Mouse (Mus musculus) CH12.LX (cell line): Measurements from ENCODE around the gene Tnc.

Experiments used
- CTCF ChIP-seq, 2 experiments: IDR thresholded peaks in 1 of 2; conservative IDR thresholded peaks in 1 of 2; 2 replicates each; pipeline ENCODE4 v1.5.1; 2011 to 2012; ENCODE audit warnings: low read depth in 2 of 2, low read length in 2 of 2, improper control_type of control experiment in 1 of 2, inconsistent platforms in 1 of 2, mild to moderate bottlenecking in 1 of 2, moderate library complexity in 1 of 2
- ELF1 ChIP-seq: IDR thresholded peaks from 2 replicates; pipeline ENCODE4 v1.6.1; 2014; ENCODE audit warnings: low read depth, mild to moderate bottlenecking, inconsistent platforms, low read length, improper control_type of control experiment
- EP300 ChIP-seq: IDR thresholded peaks from 2 replicates; pipeline ENCODE4 v1.6.1; 2011; ENCODE audit warnings: low read length, improper control_type of control experiment
- MAFK ChIP-seq: IDR thresholded peaks from 2 replicates; pipeline ENCODE4 v1.6.1; 2011; ENCODE audit warnings: low read length, improper control_type of control experiment; ENCODE audit not compliant: insufficient replicate concordance
- MAZ ChIP-seq: IDR thresholded peaks from 2 replicates; pipeline ENCODE4 v1.6.1; 2012; ENCODE audit warnings: low read depth, mild to moderate bottlenecking, inconsistent platforms, low read length, improper control_type of control experiment, moderate library complexity
- RCOR1 ChIP-seq: conservative IDR thresholded peaks from 2 replicates; pipeline ENCODE4 v1.6.1; 2012; ENCODE audit warnings: low read depth, mild to moderate bottlenecking, inconsistent platforms, low read length, improper control_type of control experiment
- USF1 ChIP-seq: IDR thresholded peaks from 2 replicates; pipeline ENCODE4 v1.6.1; 2014; ENCODE audit warnings: low read depth, mild to moderate bottlenecking, inconsistent platforms, low read length, improper control_type of control experiment

DNA sequence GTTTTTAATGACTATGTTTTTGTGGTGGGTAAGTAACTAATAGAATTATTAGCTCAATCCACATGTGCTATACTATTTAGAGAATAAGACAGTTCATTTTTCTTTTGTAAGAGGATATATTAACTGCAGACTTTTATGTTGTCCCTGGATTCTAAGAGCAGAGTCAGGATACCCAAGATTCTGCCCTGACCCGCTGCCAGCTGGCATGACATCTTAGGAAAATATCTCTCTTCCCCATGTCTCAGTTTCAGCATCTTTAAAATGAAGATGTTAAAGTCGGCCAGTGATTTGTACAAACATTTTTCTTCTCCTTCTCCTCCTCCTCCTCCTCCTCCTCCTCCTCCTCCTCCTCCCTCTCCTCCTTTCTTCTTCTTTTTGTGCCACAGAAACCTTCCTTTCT is 7.7 kb downstream of the Tnc start:
- no peak for TF ChIP-seq RCOR1
- no peak for TF ChIP-seq EP300
- no peak for TF ChIP-seq USF1
- TF ChIP-seq CTCF (conservative IDR thresholded peaks at IDR 0.05 in 1 of 2, IDR thresholded peaks at IDR 0.05 in 1 of 2; ENCODE audit: low read depth in 2 of 2, low read length in 2 of 2) = no peak
- no peak for TF ChIP-seq MAZ
- TF ChIP-seq MAFK = no peak
- no peak for TF ChIP-seq ELF1
